Comparison of ENCODE assay signal across 22 mouse cellular contexts in genomic region chr5:25747904-25748303, GRCm38 (mm10). TPM values are rescaled to one million over a fixed set of nuclear protein-coding genes. Genes with fewer than 3 reads are reported as not detected.
DNase-seq lines count a peak whose midpoint lies in the region; ATAC-seq lines count a peak whose summit lies in the region.
"Had no signal": no experiment of that assay in that cellular context is flagged by ENCODE, and none has a peak within 500 bp of the region (broad histone marks: within the 10 kb centered on the region; RNA-seq: fewer than 3 reads in every experiment).

No protein-coding gene starts in this region.

- H3K27ac ChIP-seq in heart, embryonic 10.5 days, result peak overlapping the region; percentile 77
- peak overlapping the region; percentile 77 for H3K27ac ChIP-seq in heart, embryonic 15.5 days
- H3K27ac ChIP-seq: embryonic facial prominence, embryonic 15.5 days; forebrain, embryonic 12.5 days; hindbrain, embryonic 13.5 days; hindbrain, postnatal 0 days had no signal

- H3K9me3 ChIP-seq in heart, embryonic 10.5 days, result no peaks in the 10 kb centered on the region
- no peaks in the 10 kb centered on the region for H3K9me3 ChIP-seq in heart, embryonic 15.5 days (replicated peaks)
- H3K9me3 ChIP-seq: embryonic facial prominence, embryonic 15.5 days; forebrain, embryonic 12.5 days; hindbrain, embryonic 13.5 days had no signal

- no peaks in the 10 kb centered on the region for H3K36me3 ChIP-seq in heart, embryonic 10.5 days
- H3K36me3 ChIP-seq in heart, embryonic 15.5 days, result no peaks in the 10 kb centered on the region
- H3K36me3 ChIP-seq: embryonic facial prominence, embryonic 15.5 days; forebrain, embryonic 12.5 days; hindbrain, embryonic 13.5 days had no signal

- ATAC-seq in heart, embryonic 15.5 days (replicated peaks; ENCODE audit: insufficient number of reproducible peaks, insufficient read depth, low FRiP score, low read depth), result no peak
- ATAC-seq in erythroid progenitor cell, adult 5-6 weeks (replicated peaks; ENCODE audit: low FRiP score, poor library complexity, severe bottlenecking), result no peak
- ATAC-seq: forebrain, embryonic 16.5 days; hindbrain, postnatal 0 days had no signal

- no peak for DNase-seq in heart, embryonic 10.5 days (ENCODE audit: low spot score)
- DNase-seq in heart, postnatal 25 days (ENCODE audit: low spot score), result no peak
- no peak for DNase-seq in heart, adult 18-20 months
- DNase-seq in Muller cell, postnatal 12 days (ENCODE audit: inconsistent ontology term), result peak; percentile 46
- no peak for DNase-seq in spleen, adult 18-20 months
- DNase-seq: adrenal gland, adult 8-10 months; adrenal gland, postnatal 36 days; cerebellum, adult 2 months; cerebellum, postnatal 10 days; embryo, embryonic 11 days; gastrocnemius, postnatal 10 days; kidney, adult 11 months; kidney, adult 9 months had no signal

- intact Hi-C loops in heart, postnatal 25 days (cut with DNase I), result no loop called here

- no peaks in the 10 kb centered on the region for H3K27me3 ChIP-seq in heart, embryonic 10.5 days (ENCODE audit: insufficient read depth, poor library complexity, severe bottlenecking)
- no peaks in the 10 kb centered on the region for H3K27me3 ChIP-seq in heart, embryonic 15.5 days
- H3K27me3 ChIP-seq: CH12.LX; embryonic facial prominence, embryonic 15.5 days; forebrain, embryonic 12.5 days; hindbrain, embryonic 13.5 days had no signal

- no peak overlapping the region for H3K4me3 ChIP-seq in heart, embryonic 10.5 days
- H3K4me3 ChIP-seq in heart, embryonic 15.5 days, result no peak overlapping the region
- H3K4me3 ChIP-seq: embryonic facial prominence, embryonic 15.5 days; forebrain, embryonic 12.5 days; hindbrain, embryonic 13.5 days had no signal

- peaks cover 34% of the 10 kb centered on the region for H3K4me1 ChIP-seq in heart, embryonic 10.5 days
- H3K4me1 ChIP-seq in heart, embryonic 15.5 days (replicated peaks), result peaks cover 24% of the 10 kb centered on the region
- H3K4me1 ChIP-seq: embryonic facial prominence, embryonic 15.5 days; forebrain, embryonic 12.5 days; hindbrain, embryonic 13.5 days had no signal

- no peak overlapping the region for H3K9ac ChIP-seq in heart, embryonic 15.5 days
- H3K9ac ChIP-seq: embryonic facial prominence, embryonic 15.5 days; forebrain, embryonic 12.5 days; hindbrain, embryonic 13.5 days had no signal

- no peak overlapping the region for H3K4me2 ChIP-seq in heart, embryonic 15.5 days
- H3K4me2 ChIP-seq: embryonic facial prominence, embryonic 15.5 days; forebrain, embryonic 12.5 days; hindbrain, embryonic 13.5 days had no signal

RNA-seq across cellular contexts. Expression of gene Actr3b, which starts 11.9 kb away (rescaled TPM):
- polyA plus RNA-seq in heart, embryonic 10.5 days (2016; fragmentation: Nextera tagmentation; extraction: Ambion mirVana), result 22.7 and 40.6 TPM in 2 replicates
- total RNA-seq in heart, postnatal 25 days (2021), result 10 to 100 TPM; 35.2 to 40.9 TPM
- polyA plus RNA-seq in heart, embryonic 15.5 days (2015; fragmentation: Nextera tagmentation; extraction: Ambion mirVana), result 28.6 and 29.7 TPM in 2 replicates
- total RNA-seq in heart, adult 18-20 months (2021), result 10 to 100 TPM; 41.9 to 47.6 TPM
- total RNA-seq in erythroid progenitor cell, adult 5-6 weeks (2015; ENCODE audit: low replicate concordance), result 0.72 TPM in 1 of 2 replicates, not detected in the other
- total RNA-seq in erythroid progenitor cell, adult 5-6 weeks (2017; ENCODE audit: low replicate concordance), result not detected in 2 replicates
- total RNA-seq: hematopoietic stem cell, adult 5-6 weeks had no signal

RNA-seq across cellular contexts. Expression of gene Xrcc2, which starts 42.3 kb away (rescaled TPM):
- polyA plus RNA-seq in heart, embryonic 10.5 days (2016; fragmentation: Nextera tagmentation; extraction: Ambion mirVana), result 13.0 and 13.2 TPM in 2 replicates
- total RNA-seq in heart, postnatal 25 days (2021), result 1 to 10 TPM; 4.9 to 5.5 TPM
- polyA plus RNA-seq in heart, embryonic 15.5 days (2015; fragmentation: Nextera tagmentation; extraction: Ambion mirVana), result 5.7 and 7.6 TPM in 2 replicates
- 1 to 10 TPM; 5.6 to 6.2 TPM for total RNA-seq in heart, adult 18-20 months (2021)
- 4.6 and 18.0 TPM in 2 replicates for total RNA-seq in erythroid progenitor cell, adult 5-6 weeks (2015; ENCODE audit: low replicate concordance)
- total RNA-seq in erythroid progenitor cell, adult 5-6 weeks (2017; ENCODE audit: low replicate concordance), result 6.9 and 13.6 TPM in 2 replicates

Comparison
In these comparisons a context has a peak if more than half of its experiments do, and no peak if none do; other contexts are left out.
1. RNA of gene Actr3b, which starts 11.9 kb away (total RNA-seq): 41.9 to 47.6 TPM in heart, adult 18-20 months and 35.2 to 40.9 TPM in heart, postnatal 25 days; 0.72 TPM in erythroid progenitor cell, adult 5-6 weeks; every median in the first group is over 10 times any median in the second.